Mouse (Mus musculus): ENCODE results near the gene Svopl. TPM values are rescaled to one million over a fixed set of nuclear protein-coding genes. Genes with fewer than 3 reads are reported as not detected.

Svopl gene
- total RNA-seq, 4 experiments from 2014 or later = 0.12 to 0.21 TPM; not detected in 2

GRCm38 (mm10) chr6:38031924-38032540, 14.8 kb downstream of the Svopl start:
- no peak for DNase-seq (ENCODE audit: low spot score in 2 of 2)

GRCm38 (mm10) chr6:38028205-38028604, 18.6 kb downstream of the Svopl start:
- no peak for DNase-seq (ENCODE audit: low spot score in 2 of 2)

- DNase-seq (ENCODE audit: low spot score in 2 of 2) = no peak
Observed at GRCm38 (mm10) chr6:38027771-38028170, 19.0 kb downstream of the Svopl start.

GRCm38 (mm10) chr6:38023284-38023683, 23.5 kb downstream of the Svopl start:
- no peak for DNase-seq (ENCODE audit: low spot score in 2 of 2)

DNA sequence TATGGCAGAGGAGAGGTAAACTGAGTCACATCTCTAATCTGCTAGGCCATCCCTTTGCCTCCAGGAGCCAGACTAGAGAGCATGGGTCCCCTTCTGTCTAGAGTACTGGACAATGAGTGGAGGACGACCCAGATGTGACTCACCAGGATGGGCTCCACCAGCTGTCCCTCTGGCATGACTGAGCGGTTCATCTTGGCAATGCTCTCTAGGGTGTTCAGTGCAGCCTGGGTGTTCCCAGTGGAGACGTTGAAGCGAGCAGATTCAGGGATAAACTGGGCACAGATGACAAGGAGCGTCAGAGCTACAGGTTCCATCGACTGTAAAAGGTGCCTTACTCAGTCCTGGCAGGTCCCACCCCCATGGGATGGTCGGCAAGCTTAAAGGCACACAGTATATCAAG, 25.4 kb downstream of the Svopl start:
- no peak for DNase-seq (ENCODE audit: low spot score in 2 of 2)

GRCm38 (mm10) chr6:38012829-38013228, 34.0 kb downstream of the Svopl start:
- DNase-seq (ENCODE audit: low spot score in 2 of 2) = no peak

GRCm38 (mm10) chr6:38007459-38007858, 39.3 kb downstream of the Svopl start:
- DNase-seq (ENCODE audit: low spot score in 2 of 2) = no peak

- DNase-seq (ENCODE audit: low spot score in 2 of 2) = no peak
Observed at GRCm38 (mm10) chr6:37967386-37967785, 79.4 kb downstream of the Svopl start.

DNA sequence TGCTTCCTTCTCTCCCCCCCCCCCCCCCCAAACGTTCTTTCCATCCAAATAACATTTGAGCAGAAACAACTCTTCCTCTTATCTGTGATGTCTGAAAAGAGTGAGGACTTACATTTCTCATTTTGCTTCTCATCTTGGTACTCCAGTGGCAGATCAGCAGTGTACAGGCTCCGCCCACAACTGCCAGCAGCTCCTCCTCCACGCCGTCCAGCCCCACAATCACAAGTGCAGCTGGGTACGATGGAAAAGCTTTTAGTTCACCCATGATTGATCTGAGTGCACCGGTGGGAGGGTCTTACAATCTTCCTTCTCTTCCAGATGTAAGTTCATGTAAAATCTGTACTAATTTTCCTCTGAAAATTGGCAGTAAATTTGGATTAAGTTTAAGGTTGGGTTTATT, 95.5 kb downstream of the Svopl start:
- DNase-seq (ENCODE audit: low spot score in 2 of 2) = no peak

DNA sequence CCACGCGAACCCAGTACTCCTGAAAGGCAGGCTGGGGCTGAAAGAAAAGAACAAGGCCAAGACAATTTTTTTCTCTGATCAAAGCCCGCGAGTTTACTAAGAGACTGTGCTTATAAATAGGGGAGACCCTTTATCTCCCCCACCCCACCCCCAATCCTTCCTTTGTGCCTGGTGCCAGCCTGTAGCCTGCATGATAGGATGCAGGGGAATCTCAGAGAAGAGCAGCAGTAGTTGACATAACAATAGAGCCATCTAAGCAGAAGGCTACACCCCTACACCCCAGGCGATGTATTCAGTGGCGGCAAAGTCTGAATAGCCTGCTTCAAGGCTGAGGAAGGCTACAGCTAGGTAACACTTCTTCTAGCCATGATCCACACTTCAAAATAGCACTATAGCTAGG, 110.3 kb downstream of the Svopl start:
- no peak for DNase-seq (ENCODE audit: low spot score in 2 of 2)

Other genes starting within 250 kb of the Svopl start
- gene Trim24, start 176.2 kb downstream of the Svopl start, total RNA-seq (2022) = 10 to 100 TPM; 41.0 to 47.8 (median 44.8) TPM
- not detected for gene Tmem213, start 62.3 kb upstream of the Svopl start, total RNA-seq (2022)
- under 1 TPM; 0.12 to 0.54 (median 0.22) TPM for gene Atp6v0a4, start 77.6 kb upstream of the Svopl start, total RNA-seq (2022)
- gene D630045J12Rik, start 207.0 kb upstream of the Svopl start, total RNA-seq (2022) = under 1 TPM; 0.15 to 0.73 (median 0.24) TPM